Mouse (Mus musculus) heart, postnatal 25 days (tissue): ENCODE measurements around the gene Frmpd4. TPM values are rescaled to one million over a fixed set of nuclear protein-coding genes. Genes with fewer than 3 reads are reported as not detected.

ENCODE experiments used
- DNase-seq: peaks from one replicate; pipeline ENCODE4 v3.0.0; 2022; ENCODE audit warnings: low spot score
- intact Hi-C: fragments of 180-260 bp; cut with DNase I; formaldehyde crosslinking; loops from one replicate; pipeline ENCODE4 v1.15.1; 2025
- total RNA-seq, 2 experiments: library from RNA; stranded (reverse); gene quantifications; 2 replicates each; pipeline ENCODE4 v1.2.3; 2021

Frmpd4 gene
- not detected for total RNA-seq

- intact Hi-C loops, result no loop called here
- no peak for DNase-seq
Observed at GRCm38 (mm10) chrX:168577131-168577530, at the start of gene Frmpd4. TSS of gene Frmpd4 (minus strand) at chrX:168577231.

DNA sequence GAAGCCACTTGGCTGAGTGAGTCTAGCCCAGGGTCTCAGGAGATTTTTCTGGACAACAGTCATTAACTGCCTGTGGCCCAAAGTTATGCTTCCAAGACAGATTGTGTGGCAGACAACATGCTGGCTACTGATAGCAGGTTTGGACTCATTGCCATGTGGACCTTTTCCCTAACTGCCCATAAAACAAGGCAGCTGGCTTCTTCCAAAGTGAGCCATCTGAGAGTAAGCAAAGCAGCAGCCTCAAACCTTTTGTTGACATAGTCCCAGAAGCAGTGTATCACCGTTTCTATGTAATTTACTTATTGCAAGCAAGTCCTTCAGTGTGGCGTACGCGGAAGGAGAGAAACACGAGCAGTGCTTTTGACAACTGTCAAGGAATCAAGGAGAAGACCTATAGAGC lies 18.2 kb upstream of the Frmpd4 start:
- no peak for DNase-seq
- intact Hi-C loops, result no loop called here

- no peak for DNase-seq
Observed at GRCm38 (mm10) chrX:168584303-168584702, 7.3 kb upstream of the Frmpd4 start.

DNA sequence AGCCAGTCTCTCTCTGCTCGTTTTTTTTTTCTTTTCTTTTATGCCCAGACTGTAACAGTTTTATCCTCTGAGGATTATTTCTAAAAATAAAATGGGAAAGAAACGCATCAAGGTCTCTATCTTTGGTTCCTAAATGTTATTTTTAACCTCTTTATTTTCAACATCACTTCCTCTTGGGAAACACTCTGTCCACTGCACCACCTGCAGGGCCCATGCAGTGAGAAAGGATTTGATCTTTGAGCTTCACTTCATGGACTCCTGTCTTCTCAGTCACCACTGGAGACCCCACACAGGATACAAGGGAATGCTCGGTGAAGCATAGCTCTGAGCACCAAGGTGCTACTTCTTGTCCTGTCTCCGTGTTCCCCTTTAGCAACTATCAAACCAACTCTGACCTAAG lies 5.2 kb downstream of the Frmpd4 start:
- no peak for DNase-seq
- intact Hi-C loops, result no loop called here

More at GRCm38 (mm10) chrX:168584303-168584702, 7.3 kb upstream of the Frmpd4 start:
- intact Hi-C loops, result no loop called here

DNA sequence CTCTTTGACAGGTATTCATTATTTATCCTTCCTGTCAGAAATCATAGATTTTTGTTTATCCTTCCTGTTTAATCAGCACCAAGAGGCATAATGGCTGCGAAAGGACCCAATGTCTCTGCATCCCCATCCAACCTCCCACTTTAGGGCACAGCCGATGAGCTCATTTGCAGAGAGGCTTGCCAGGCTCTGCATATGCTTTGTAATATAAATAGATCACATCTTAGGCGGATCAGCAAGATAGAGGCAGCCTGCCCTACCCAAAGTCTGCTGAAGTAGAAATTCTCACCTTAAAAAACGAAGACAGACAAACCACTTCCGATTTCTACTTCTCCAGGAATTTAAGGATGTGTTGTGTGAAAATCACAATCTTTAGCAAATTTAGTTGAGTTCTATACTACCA lies 7.8 kb downstream of the Frmpd4 start:
- intact Hi-C loops, result no loop called here
- no peak for DNase-seq

GRCm38 (mm10) chrX:168505254-168505653 lies 71.8 kb downstream of the Frmpd4 start:
- DNase-seq, result no peak
- intact Hi-C loops, result no loop called here

DNA sequence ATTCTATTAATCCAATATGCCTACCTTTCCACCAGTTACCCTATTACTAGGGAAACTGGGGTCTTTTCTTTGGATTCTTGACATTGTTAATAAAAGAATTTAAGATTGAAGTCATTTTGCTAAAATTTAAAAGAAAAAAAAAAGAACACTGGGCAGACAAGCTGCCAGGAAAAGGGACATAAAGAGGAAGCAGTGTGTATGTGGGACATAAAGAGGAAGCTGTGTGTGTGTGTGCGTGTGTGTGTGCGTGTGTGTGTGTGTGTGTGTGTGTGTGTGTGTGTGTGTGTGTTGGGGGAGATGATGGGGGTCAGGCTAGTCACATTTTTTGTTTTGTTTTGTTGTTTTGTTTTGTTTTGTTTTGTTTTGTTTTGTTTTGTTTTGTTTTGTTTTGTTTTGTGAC lies 121.8 kb downstream of the Frmpd4 start:
- DNase-seq, result no peak
- intact Hi-C loops, result no loop called here

GRCm38 (mm10) chrX:168431206-168431605 lies 145.8 kb downstream of the Frmpd4 start:
- no peak for DNase-seq
- intact Hi-C loops, result no loop called here

DNA sequence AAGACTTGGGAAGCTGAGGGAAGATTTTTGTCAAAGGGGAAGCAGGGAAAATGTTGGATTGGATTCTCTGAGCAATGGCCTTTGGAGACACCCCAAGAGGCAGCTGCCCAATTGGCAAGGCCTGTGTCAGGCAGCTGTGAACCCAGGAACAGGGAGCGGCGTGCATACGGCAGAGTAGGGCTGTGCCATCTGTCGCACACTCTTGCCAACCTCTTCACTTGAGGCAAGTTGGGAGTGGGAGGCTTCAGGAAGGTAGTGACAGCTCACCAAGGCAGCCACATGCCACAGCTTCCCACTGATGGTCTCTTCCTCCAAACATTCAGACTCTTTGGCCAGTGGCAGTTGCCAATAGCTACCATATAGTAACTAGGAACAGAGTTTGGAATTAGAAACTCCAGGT lies 147.2 kb downstream of the Frmpd4 start:
- intact Hi-C loops, result no loop called here
- no peak for DNase-seq

DNA sequence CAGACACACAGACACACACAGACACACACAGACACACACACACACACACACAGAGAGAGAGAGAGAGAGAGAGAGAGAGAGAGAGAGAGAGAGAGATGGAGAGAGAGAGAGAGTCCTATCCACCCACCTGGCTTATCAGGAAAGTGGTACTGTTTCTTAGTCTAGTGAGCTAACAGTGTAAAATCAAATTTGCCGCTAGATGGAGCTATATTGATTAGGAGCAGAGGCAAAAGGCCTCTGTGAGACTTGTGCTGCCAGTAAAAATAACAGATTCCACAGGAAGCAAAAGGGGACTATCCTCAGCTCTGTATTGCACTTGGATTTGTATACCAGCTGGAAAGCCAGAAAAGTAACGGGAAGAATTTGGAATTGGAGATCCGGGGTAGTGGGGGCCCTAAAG lies 161.6 kb downstream of the Frmpd4 start:
- no peak for DNase-seq
- intact Hi-C loops, result no loop called here

- intact Hi-C loops, result no loop called here
- no peak for DNase-seq
Observed at GRCm38 (mm10) chrX:168403512-168403911, 173.5 kb downstream of the Frmpd4 start.

- DNase-seq, result no peak
- intact Hi-C loops, result no loop called here
Observed at GRCm38 (mm10) chrX:168350431-168350830, 226.6 kb downstream of the Frmpd4 start.

- intact Hi-C loops, result no loop called here
- DNase-seq, result no peak
Observed at GRCm38 (mm10) chrX:168349320-168350225, 227.5 kb downstream of the Frmpd4 start.

GRCm38 (mm10) chrX:168338212-168338611 lies 238.8 kb downstream of the Frmpd4 start:
- no peak for DNase-seq
- intact Hi-C loops, result no loop called here

DNA sequence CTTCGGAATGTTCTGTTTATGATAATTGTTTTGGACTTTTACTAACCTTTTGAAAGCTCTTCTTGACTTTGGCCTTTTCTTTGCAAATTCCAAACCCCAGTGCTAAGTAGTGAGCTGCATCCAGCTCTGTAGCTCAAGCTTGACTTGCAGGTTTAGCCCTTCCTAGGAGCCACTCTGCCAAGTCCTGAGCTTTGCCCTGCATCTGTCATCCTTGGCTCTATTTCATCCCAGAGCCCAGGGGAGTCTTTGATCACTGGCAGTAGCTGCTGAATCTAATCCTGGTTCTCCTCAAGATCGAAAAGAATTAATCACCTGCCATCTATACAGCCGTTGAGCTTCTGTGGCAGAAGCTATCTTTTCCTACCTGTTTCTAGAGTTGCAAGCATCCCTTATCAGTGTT lies 251.9 kb downstream of the Frmpd4 start:
- DNase-seq, result no peak
- intact Hi-C loops, result no loop called here

- intact Hi-C loops, result no loop called here
- DNase-seq, result no peak
Observed at GRCm38 (mm10) chrX:168312158-168312557, 264.9 kb downstream of the Frmpd4 start.

DNA sequence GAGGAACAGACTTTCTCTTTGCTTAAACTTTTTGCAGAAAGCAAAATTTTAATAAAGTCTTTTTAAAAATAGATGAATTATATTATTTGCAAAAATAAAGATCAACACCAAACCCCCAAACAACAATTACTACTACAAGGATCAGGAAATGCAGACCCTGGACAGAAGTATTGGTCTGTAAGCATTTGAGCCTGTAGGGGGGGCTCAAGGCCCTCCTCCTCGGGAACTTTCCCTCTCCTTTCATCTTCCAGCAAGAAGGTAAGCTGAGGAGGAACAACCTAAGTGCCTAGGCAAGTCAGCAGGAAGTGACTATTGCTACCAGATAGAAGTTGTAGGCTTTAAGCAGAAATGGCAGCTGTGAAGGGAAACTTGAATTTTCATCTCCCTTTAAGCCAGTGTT lies 266.9 kb downstream of the Frmpd4 start:
- intact Hi-C loops, result no loop called here
- no peak for DNase-seq

GRCm38 (mm10) chrX:168292506-168292905 lies 284.5 kb downstream of the Frmpd4 start:
- intact Hi-C loops, result no loop called here

DNA sequence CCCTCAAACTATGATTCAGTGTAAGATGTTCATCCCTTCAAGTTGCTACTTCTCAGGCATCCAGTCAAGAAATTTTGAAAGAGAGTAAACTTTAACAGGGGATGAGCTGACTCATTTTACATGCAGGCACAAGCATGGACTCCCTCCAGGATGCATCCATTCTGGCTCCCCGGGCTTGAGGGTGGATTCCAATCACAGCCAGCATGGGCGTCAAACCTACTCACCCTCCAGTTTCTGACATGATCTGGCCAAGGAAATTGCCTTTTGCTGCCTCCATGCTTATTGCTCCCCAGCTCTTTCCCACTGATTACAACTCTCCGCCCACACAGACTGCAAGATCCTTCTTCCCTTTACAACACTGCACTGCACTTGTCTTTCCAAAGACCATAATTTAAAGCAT lies 370.0 kb downstream of the Frmpd4 start:
- DNase-seq, result no peak
- intact Hi-C loops, result no loop called here

More at GRCm38 (mm10) chrX:168292506-168292905, 284.5 kb downstream of the Frmpd4 start:
- DNase-seq, result no peak

GRCm38 (mm10) chrX:168191944-168192343 lies 385.1 kb downstream of the Frmpd4 start:
- intact Hi-C loops, result no loop called here
- DNase-seq, result no peak

DNA sequence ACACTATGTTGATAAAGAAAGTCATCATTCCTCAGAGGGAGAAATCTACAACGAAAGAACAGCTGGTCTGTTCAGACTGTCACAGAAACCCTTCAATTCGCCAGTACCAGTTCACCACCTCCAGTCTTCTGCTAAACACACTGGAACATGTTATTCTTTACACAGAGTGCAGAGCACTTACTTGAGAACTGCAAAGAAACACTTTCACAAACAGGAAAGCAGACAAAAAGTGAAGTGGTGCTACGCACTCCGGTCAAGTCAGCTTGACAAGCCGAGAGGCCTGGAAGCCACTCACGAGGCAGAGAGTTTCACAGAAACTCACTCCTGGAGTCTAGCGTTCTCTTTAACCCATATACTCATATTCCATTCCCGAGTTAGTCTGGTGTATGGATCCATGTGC lies 387.5 kb downstream of the Frmpd4 start:
- DNase-seq, result no peak
- intact Hi-C loops, result no loop called here

GRCm38 (mm10) chrX:168163001-168163400 lies 414.0 kb downstream of the Frmpd4 start:
- intact Hi-C loops, result no loop called here
- no peak for DNase-seq
